Mouse (Mus musculus) small intestine, adult 2 months (tissue): ENCODE data around the gene Coq5. TPM values are rescaled to one million over a fixed set of nuclear protein-coding genes. Genes with fewer than 3 reads are reported as not detected.

Experiments
- H3K27ac ChIP-seq: fragments of 200-500 bp; 2 replicates; pipeline ENCODE4 v1.5.1; 2012; ENCODE audit warnings: low read depth, low read length, control low read depth, inconsistent platforms; ENCODE audit not compliant: insufficient read depth
- H3K27me3 ChIP-seq: fragments of 200-500 bp; 2 replicates; pipeline ENCODE4 v1.6.1; 2012; ENCODE audit warnings: mild to moderate bottlenecking, moderate library complexity, low read length, inconsistent platforms; ENCODE audit not compliant: control insufficient read depth, insufficient read depth
- H3K36me3 ChIP-seq: fragments of 200-500 bp; 2 replicates; pipeline ENCODE4 v1.6.1; 2012; ENCODE audit warnings: mild to moderate bottlenecking, low read length, control low read depth, inconsistent platforms; ENCODE audit not compliant: control insufficient read depth, insufficient read depth
- H3K4me1 ChIP-seq: fragments of 200-500 bp; 2 replicates; pipeline ENCODE4 v1.6.1; 2012; ENCODE audit warnings: low read length, inconsistent platforms, mixed read lengths; ENCODE audit not compliant: control insufficient read depth, insufficient read depth, insufficient read length
- H3K4me3 ChIP-seq: fragments of 200-500 bp; 2 replicates; pipeline ENCODE4 v1.5.1; 2012; ENCODE audit warnings: low read depth, mild to moderate bottlenecking, control low read depth, inconsistent platforms, low read length, moderate library complexity
- CTCF ChIP-seq: fragments of 200-500 bp; IDR thresholded peaks from 2 replicates; pipeline ENCODE4 v1.5.1; 2012; ENCODE audit warnings: low read depth, mild to moderate bottlenecking, control low read depth, inconsistent platforms, low read length, moderate library complexity, mixed read lengths; ENCODE audit not compliant: insufficient replicate concordance, insufficient read length; ENCODE audit errors: extremely low read depth
- POLR2A ChIP-seq: fragments of 200-500 bp; IDR thresholded peaks from 2 replicates; pipeline ENCODE4 v1.6.1; 2012; ENCODE audit warnings: low read depth, mild to moderate bottlenecking, control low read depth, inconsistent platforms, low read length, moderate library complexity
- WGBS: fragments of 180-500 bp; shearing (Covaris S2); methylation state at CpG from one replicate; pipeline ENCODE4 v1.1.7; 2018; 5-methylcytosine and 5-hydroxymethylcytosine counted together
- polyA plus RNA-seq: library from polyadenylated mRNA; depleted of rRNA; stranded (reverse); fragments of >200 nt; gene quantifications from 2 replicates; pipeline ENCODE4 v1.2.3, GENCODE M21; 2012

Gene Coq5
- polyA plus RNA-seq, 1 experiment = 6.6 TPM

DNA sequence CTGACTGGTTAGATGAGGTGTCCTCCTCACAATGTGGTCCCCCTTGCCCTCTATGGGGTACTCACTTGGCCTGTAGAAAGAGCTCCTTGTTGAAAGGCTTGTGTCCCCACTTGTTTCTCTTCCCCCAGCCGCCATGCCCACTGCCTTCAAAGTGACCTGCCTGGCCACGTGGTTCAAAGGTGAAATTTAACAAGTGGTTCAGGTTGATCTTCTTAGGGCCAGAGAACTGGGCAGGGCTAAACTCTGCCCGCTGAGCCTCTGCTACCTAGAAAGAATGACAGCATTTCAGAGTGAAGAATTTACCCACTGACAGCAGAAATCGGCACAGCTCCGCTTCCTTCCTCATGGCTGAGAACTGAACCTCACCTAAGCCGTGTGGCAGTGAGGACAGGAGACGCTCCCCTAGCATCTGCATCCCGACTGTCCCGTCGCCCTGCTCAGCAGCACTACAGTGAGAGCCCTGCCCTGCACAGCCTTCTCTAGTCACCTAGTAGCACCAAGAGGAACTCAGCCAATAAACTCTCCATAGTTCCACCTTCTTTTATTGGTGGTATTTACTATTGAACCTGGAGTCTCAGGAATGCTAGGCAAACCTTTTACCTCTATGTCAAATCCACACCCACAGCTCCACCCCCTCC, 22.4 kb upstream of the Coq5 start:
- Histone ChIP-seq H3K27ac (no peak overlapping the region), H3K4me1 (no peaks in the 10 kb centered on the region), H3K4me3 (no peak overlapping the region), H3K36me3 (peaks cover 49% of the 10 kb centered on the region), H3K27me3 (no peaks in the 10 kb centered on the region)
- TF ChIP-seq CTCF (no peak), POLR2A (no peak)
- WGBS = 71% methylated on average over 10 of the region's 10 CpGs

DNA sequence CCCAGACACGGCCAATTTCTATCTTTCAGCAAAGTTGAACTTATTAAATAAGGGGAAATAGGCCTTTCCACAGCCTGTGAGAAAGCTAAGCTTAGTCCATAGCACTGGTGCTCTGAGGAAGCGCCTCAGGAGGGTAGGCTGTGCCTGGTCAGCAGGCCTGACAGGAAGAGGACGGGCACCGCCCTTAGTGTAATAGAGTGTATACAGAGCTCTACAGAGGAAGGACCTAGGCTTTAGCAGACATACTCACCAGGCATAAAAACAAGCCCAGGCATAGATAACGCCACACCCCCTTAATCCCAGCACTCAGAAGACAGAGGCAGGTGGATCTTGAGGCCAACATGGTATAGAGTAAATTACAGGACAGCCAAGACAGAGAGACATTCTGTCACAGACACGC, 19.1 kb upstream of the Coq5 start:
- no peak for TF ChIP-seq CTCF
- no peaks in the 10 kb centered on the region for H3K27me3 ChIP-seq
- no peak overlapping the region for H3K4me3 ChIP-seq
- H3K4me1 ChIP-seq = peaks cover 8% of the 10 kb centered on the region; the same call in 1 of the 2 replicates
- peaks cover 44% of the 10 kb centered on the region for H3K36me3 ChIP-seq
- H3K27ac ChIP-seq = no peak overlapping the region
- 85% methylated on average over 6 of the region's 6 CpGs for WGBS

DNA sequence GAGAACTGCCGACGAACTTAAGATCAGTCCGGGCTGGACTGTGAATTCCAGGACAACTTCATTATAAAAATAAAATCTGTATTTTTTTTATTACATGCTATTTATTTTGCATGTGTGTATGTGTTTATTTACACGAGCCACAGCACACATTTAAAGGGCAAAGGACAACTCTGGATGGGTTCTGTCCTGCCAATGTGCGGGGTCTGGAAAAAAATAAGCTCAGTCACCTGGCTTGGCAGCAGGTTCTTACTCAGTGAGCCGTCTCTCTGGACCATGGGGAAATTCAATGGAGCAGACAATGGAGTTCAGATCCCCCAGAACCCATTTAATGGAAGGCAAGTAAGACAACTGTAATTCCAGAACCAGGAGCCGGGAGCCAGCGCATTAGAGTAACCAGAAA, 18.3 kb upstream of the Coq5 start:
- WGBS = 84% methylated on average over 8 of the region's 8 CpGs

GRCm38 (mm10) chr5:115261880-115262279, 17.6 kb upstream of the Coq5 start:
- no peaks in the 10 kb centered on the region for H3K27me3 ChIP-seq
- no peak overlapping the region for H3K27ac ChIP-seq
- H3K4me1 ChIP-seq = peaks cover 14% of the 10 kb centered on the region; the same call in 1 of the 2 replicates
- WGBS = 22% methylated on average over 1 of the region's 1 CpGs
- peaks cover 31% of the 10 kb centered on the region for H3K36me3 ChIP-seq
- TF ChIP-seq POLR2A (no peak), CTCF (no peak)
- H3K4me3 ChIP-seq = no peak overlapping the region

More for the DNA sequence above, 18.3 kb upstream of the Coq5 start:
- no peak overlapping the region for H3K27ac ChIP-seq
- TF ChIP-seq POLR2A (no peak), CTCF (no peak)
- H3K4me1 ChIP-seq = peaks cover 10% of the 10 kb centered on the region; the same call in 1 of the 2 replicates
- no peak overlapping the region for H3K4me3 ChIP-seq
- H3K27me3 ChIP-seq = no peaks in the 10 kb centered on the region
- peaks cover 36% of the 10 kb centered on the region for H3K36me3 ChIP-seq

DNA sequence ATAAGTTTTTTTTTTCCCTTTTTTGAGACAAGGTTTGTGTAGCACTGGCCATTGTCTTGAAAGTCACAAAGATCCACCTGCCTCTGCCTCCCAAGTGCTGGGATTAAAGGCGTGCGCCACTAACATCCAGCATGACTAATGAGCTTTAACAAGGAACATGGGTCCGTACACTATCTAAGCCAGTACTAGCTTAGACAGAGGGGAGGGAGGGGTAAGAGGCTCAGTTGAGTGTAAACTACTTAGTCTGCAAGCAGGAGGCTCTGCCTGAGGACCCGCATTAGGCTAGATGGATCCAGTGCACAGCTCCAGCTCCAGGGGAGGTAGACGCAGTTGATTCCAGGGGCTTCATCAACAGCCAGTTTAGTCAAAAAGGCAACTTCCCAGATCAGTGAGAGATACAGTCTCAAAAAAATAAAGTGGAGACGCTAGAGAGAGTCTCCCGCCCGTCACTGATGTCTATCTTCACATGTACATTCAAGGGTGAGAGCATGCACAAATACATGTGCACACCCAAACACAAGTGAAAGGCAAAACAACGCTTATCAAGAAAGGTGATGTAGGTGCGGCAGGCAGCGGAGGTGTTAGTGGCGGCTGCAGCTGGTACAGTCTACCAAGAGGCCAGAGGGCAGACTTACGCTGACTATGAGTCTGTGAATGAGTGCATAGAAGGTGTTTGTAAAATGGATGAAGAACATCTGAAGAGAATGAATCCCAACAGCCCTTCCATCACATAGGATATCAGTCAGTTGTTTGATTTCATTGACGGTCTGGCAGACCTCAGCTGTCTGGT, 16.8 kb upstream of the Coq5 start:
- Histone ChIP-seq H3K27me3 (no peaks in the 10 kb centered on the region), H3K27ac (no peak overlapping the region), H3K36me3 (peaks cover 24% of the 10 kb centered on the region), H3K4me3 (no peak overlapping the region), H3K4me1 (peaks cover 18% of the 10 kb centered on the region)
- 48% methylated on average over 14 of the region's 14 CpGs for WGBS
- TF ChIP-seq POLR2A = no peak
- TF ChIP-seq CTCF = no peak

DNA sequence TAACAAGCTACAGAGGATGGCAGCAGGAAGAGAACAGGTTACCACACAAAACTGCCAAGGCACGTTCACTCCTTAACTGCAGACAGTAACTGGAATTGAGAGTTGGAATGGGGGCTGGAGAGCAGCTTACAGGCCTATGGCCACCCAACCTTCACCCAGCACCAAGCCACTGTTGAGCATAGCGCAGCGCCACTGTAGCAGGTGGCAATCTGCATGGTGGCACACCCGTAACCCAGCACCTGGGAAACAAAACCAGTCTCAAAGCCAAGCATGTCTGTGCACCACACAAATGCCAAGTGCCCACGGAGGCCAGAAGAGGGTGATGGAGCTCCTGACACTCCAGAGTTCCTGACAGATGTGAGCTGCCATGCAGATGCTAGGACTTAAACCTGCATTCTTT, 13.1 kb upstream of the Coq5 start:
- Histone ChIP-seq H3K36me3 (peaks cover 10% of the 10 kb centered on the region), H3K4me1 (peaks cover 27% of the 10 kb centered on the region), H3K27ac (no peak overlapping the region), H3K27me3 (no peaks in the 10 kb centered on the region), H3K4me3 (no peak overlapping the region)
- no peak for TF ChIP-seq CTCF
- TF ChIP-seq POLR2A = no peak
- 63% methylated on average over 5 of the region's 5 CpGs for WGBS

DNA sequence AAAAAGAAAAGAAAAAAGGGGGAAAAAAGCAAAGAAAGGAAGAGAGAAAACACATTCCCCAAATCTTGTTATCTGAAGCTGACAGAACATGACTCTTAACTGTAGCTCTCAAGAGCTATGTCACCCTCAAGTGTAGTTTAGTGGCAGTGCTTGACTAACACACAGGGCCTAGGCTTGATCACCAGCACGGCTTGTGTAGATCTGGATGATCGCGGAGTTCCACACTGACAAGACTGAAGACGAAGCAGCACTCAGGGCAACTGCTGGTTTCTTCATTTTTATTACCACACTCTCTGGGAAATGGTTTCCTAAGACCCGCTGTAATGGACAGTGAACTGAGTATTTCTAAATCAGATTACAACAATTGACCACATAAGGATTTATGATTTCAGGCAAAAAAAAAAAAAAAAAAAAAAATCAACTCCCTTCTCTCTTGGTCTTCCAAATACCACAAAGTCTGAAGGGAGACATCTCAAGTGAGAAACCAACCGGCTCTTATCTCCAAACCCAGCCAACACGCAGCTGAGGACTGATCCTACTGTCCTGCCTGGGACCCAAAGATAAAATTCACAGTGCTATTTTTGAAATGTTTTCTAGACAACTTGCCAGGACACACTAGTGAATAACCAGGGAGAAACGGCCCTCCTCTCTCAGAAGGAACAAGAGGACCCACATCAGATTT, 12.5 kb upstream of the Coq5 start:
- no peaks in the 10 kb centered on the region for H3K27me3 ChIP-seq
- H3K36me3 ChIP-seq = peaks cover 10% of the 10 kb centered on the region
- no peak for TF ChIP-seq CTCF
- TF ChIP-seq POLR2A = no peak
- no peak overlapping the region for H3K27ac ChIP-seq
- 69% methylated on average over 8 of the region's 8 CpGs for WGBS
- H3K4me1 ChIP-seq = peaks cover 27% of the 10 kb centered on the region
- no peak overlapping the region for H3K4me3 ChIP-seq
